Mouse (Mus musculus) midbrain, embryonic 12.5 days (tissue): ENCODE measurements around the gene Gipc3. TPM values are rescaled to one million over a fixed set of nuclear protein-coding genes. Genes with fewer than 3 reads are reported as not detected.
A peak's percentile ranks its signal among the peaks of the same experiment; 100 is the strongest.

Source experiments
- ATAC-seq: fragments of 200-750 bp; cut with Nextera tagmentation; 2 replicates; pipeline ENCODE4 v1.8.0; 2017; ENCODE audit warnings: low read depth, moderate TSS enrichment, moderate library complexity; ENCODE audit not compliant: low FRiP score
- H3K27ac ChIP-seq: fragments of 300-500 bp; sonication (generic); replicated peaks from 2 replicates; pipeline ENCODE4 v1.5.1; 2016; ENCODE audit warnings: mild to moderate bottlenecking
- H3K27me3 ChIP-seq: fragments of 300-500 bp; sonication (generic); 2 replicates; pipeline ENCODE4 v1.6.1; 2016; ENCODE audit warnings: mild to moderate bottlenecking
- H3K36me3 ChIP-seq: fragments of 300-500 bp; sonication (generic); 2 replicates; pipeline ENCODE4 v1.6.1; 2016
- H3K4me1 ChIP-seq: fragments of 300-500 bp; sonication (generic); 2 replicates; pipeline ENCODE4 v1.6.1; 2016
- H3K4me2 ChIP-seq: fragments of 300-500 bp; sonication (generic); replicated peaks from 2 replicates; pipeline ENCODE4 v1.6.1; 2016; ENCODE audit warnings: mild to moderate bottlenecking, moderate library complexity
- H3K4me3 ChIP-seq: fragments of 300-500 bp; sonication (generic); 2 replicates; pipeline ENCODE4 v1.5.1; 2016; ENCODE audit warnings: mild to moderate bottlenecking
- H3K9ac ChIP-seq: fragments of 300-500 bp; sonication (generic); replicated peaks from 2 replicates; pipeline ENCODE4 v1.6.1; 2016; ENCODE audit warnings: mild to moderate bottlenecking, moderate library complexity
- H3K9me3 ChIP-seq: fragments of 300-500 bp; sonication (generic); 2 replicates; pipeline ENCODE4 v1.6.1; 2016; ENCODE audit warnings: mild to moderate bottlenecking
- WGBS: fragments of 180-500 bp; shearing (Covaris S2); methylation state at CpG from one replicate; pipeline ENCODE4 v1.1.7; 2016; 5-methylcytosine and 5-hydroxymethylcytosine counted together
- polyA plus RNA-seq: library from polyadenylated mRNA; unstranded; fragments of >200 nt; fragmentation: Nextera tagmentation; extraction: Ambion mirVana; gene quantifications from 2 replicates; pipeline ENCODE4 v1.2.1, GENCODE M21; 2016

Gipc3 gene
- polyA plus RNA-seq, 1 experiment from 2014 or later: not detected

DNA sequence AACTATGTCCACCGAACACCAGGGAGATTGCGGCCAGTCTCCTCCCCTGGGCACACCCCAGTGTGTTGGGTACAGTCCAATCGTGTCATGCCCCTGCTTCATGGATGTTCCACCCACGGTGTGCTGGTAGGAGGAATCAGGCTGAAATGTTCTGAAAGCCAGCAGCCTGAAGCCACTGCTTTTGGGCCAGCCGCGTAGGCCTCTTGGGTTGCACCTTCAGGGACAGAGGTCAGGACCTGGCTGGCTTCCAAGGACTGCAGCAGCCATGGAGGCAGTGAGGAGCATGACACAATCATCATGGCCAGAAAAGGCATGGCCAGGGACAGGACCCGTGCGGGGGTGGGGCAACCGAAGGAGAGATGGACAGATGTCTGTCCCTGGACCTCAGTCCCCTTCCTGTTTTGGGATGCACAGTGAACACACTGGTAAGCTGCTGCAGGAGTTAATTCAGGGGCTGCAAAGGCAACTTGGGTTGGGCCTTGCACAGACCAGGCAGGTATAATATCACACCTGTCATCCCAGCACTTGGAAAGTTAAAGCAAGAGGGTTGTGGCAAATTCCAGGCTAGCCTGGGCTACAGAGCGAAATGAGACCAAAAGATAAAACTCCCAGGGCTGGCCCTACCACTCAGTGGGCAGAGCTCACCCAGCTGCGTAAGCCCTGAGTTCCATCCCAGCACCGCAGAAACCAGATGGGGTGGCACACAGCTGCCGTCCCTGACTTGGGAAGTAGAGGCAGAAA is 24.3 kb downstream of the Gipc3 start:
- Histone ChIP-seq H3K4me3 (peak overlapping the region; percentile 96; the same call in 1 of the 2 replicates), H3K4me1 (peaks cover 38% of the 10 kb centered on the region), H3K27me3 (peaks cover 11% of the 10 kb centered on the region), H3K4me2 (peak overlapping the region; percentile 70), H3K27ac (no peak overlapping the region; the same call in 1 of the 2 replicates), H3K9me3 (no peaks in the 10 kb centered on the region), H3K9ac (peak overlapping the region; percentile 61; the same call in 1 of the 2 replicates), H3K36me3 (peaks cover 64% of the 10 kb centered on the region)
- no peak for ATAC-seq
- WGBS: 94% methylated on average over 13 of the region's 13 CpGs

- peak overlapping the region; percentile 29 for H3K4me2 ChIP-seq
- 12% methylated on average over 19 of the region's 20 CpGs for WGBS
- H3K36me3 ChIP-seq: peaks cover 64% of the 10 kb centered on the region
- no peak overlapping the region for H3K27ac ChIP-seq
- no peaks in the 10 kb centered on the region for H3K9me3 ChIP-seq
- H3K27me3 ChIP-seq: peaks cover 11% of the 10 kb centered on the region
- no peak overlapping the region for H3K4me3 ChIP-seq
- H3K4me1 ChIP-seq: peaks cover 35% of the 10 kb centered on the region
- no peak for ATAC-seq
- peak overlapping the region; percentile 46 for H3K9ac ChIP-seq
These were observed 25.8 kb downstream of the Gipc3 start for GRCm38 (mm10) chr10:81317273-81317672.

- H3K36me3 ChIP-seq: peaks cover 71% of the 10 kb centered on the region
- WGBS: 33% methylated on average over 15 of the region's 16 CpGs
- no peak for ATAC-seq
- H3K27me3 ChIP-seq: peaks cover 11% of the 10 kb centered on the region
- peak overlapping the region; percentile 46 for H3K9ac ChIP-seq
- peaks cover 27% of the 10 kb centered on the region for H3K4me1 ChIP-seq
- H3K27ac ChIP-seq: 0 out of 2 replicates have a peak overlapping the region, but pooled peaks have one; percentile 3
- no peaks in the 10 kb centered on the region for H3K9me3 ChIP-seq
- peak overlapping the region; percentile 29 for H3K4me2 ChIP-seq
- H3K4me3 ChIP-seq: no peak overlapping the region
These were observed 26.6 kb downstream of the Gipc3 start for GRCm38 (mm10) chr10:81316338-81317060.

GRCm38 (mm10) chr10:81315587-81315986 is 27.5 kb downstream of the Gipc3 start:
- no peak overlapping the region for H3K27ac ChIP-seq
- ATAC-seq: no peak
- H3K36me3 ChIP-seq: peaks cover 80% of the 10 kb centered on the region
- H3K9ac ChIP-seq: no peak overlapping the region
- peaks cover 11% of the 10 kb centered on the region for H3K27me3 ChIP-seq
- H3K4me1 ChIP-seq: peaks cover 26% of the 10 kb centered on the region
- H3K4me2 ChIP-seq: no peak overlapping the region
- H3K9me3 ChIP-seq: no peaks in the 10 kb centered on the region
- no peak overlapping the region for H3K4me3 ChIP-seq
- 88% methylated on average over 16 of the region's 16 CpGs for WGBS

GRCm38 (mm10) chr10:81314201-81314600 is 28.9 kb downstream of the Gipc3 start:
- Histone ChIP-seq H3K27me3 (peaks cover 11% of the 10 kb centered on the region), H3K4me2 (no peak overlapping the region), H3K9ac (no peak overlapping the region), H3K27ac (no peak overlapping the region), H3K9me3 (no peaks in the 10 kb centered on the region), H3K4me1 (peaks cover 18% of the 10 kb centered on the region), H3K36me3 (peaks cover 94% of the 10 kb centered on the region), H3K4me3 (no peak overlapping the region)
- WGBS: 81% methylated on average over 7 of the region's 7 CpGs
- ATAC-seq: no peak

DNA sequence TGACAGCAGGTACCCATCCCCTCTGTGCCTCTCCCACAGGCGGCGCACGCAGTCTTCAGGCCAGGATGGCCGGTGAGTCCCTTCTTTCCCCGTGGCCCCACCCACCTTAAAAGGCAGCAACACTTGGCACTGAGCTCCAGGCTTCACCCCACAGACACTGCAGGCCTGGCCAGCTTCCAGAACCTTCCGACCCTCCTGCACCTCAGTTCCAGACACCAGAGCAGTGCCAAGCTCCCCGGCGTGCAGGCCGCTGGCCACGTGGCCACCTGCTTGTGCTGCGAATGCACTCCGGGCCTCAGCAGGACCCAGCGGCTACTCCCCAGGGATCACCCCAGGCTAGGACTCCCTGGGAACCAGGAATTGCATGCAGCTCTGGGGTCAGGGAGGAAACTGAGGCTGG is 29.5 kb downstream of the Gipc3 start:
- Histone ChIP-seq H3K9ac (no peak overlapping the region), H3K4me1 (peaks cover 12% of the 10 kb centered on the region), H3K27ac (no peak overlapping the region), H3K4me3 (no peak overlapping the region), H3K36me3 (peaks cover 98% of the 10 kb centered on the region), H3K4me2 (no peak overlapping the region), H3K27me3 (peaks cover 11% of the 10 kb centered on the region), H3K9me3 (no peaks in the 10 kb centered on the region)
- ATAC-seq: no peak
- WGBS: 96% methylated on average over 13 of the region's 13 CpGs

DNA sequence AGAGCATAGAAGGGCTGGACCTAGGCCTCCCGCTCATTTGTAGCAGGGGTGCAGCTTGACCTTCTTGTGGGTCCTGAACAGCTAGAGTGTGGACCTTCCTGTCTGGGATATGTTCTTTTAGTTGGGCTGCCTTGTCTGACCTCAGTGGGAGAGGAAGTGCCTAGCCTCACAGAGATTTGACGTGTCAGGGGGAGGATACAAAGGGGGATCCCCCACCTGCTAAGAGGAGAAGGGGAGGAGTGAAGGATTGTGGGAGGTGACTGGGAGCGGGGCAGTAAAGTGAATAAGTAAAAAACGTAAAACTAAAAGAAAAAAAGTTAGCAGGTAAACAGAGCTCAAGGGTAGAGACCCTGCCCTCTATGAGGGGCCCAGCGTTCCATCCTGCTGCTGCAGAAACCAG is 33.5 kb downstream of the Gipc3 start:
- Histone ChIP-seq H3K4me1 (0 out of 2 replicates have a peak, but pooled peaks cover 2% of the 10 kb centered on the region), H3K9me3 (no peaks in the 10 kb centered on the region), H3K9ac (no peak overlapping the region), H3K4me3 (no peak overlapping the region), H3K4me2 (no peak overlapping the region), H3K27ac (no peak overlapping the region), H3K27me3 (no peaks in the 10 kb centered on the region), H3K36me3 (peaks cover 90% of the 10 kb centered on the region)
- WGBS: 92% methylated on average over 5 of the region's 5 CpGs
- no peak for ATAC-seq

DNA sequence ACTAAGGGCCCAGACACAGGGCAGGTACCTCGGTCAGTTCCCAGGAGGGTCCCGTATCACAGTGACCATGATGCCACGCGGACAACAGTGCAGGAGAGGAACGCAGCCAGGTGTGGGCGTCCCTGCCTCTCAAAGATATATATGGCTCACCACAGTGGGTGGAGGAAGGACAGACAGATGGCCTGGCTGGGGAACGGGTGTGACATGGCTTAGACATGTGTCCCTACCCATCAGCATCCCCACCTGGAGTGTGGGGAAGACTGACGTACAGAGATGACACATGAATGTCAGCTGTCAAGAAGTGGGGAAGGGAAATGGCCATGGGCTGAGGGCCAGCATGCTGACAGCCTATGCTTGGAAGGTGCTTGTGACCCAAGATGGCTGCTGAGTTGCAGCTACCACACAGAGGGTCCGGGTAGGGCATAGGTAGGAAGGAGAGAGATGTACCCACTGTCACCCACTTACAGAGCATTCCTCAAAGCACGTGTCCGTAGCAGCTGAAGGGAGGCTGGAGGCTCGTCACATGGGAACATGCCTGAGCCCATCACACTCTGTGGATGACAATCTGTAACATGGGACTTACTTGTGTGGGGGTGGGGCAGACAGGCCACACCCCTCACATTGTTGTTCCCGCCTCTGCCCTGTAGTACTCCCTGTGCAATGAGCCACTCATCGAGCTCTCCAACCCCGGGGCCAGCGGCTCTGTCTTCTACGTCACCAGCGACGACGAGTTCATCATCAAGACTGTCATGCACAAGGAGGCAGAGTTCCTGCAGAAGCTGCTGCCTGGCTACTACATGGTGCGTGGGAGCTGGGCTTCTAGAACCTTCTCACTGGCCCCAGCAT is 36.0 kb downstream of the Gipc3 start:
- no peak for ATAC-seq
- H3K4me2 ChIP-seq: no peak overlapping the region
- peaks cover 17% of the 10 kb centered on the region; the same call in 1 of the 2 replicates for H3K4me1 ChIP-seq
- H3K9me3 ChIP-seq: no peaks in the 10 kb centered on the region
- peaks cover 65% of the 10 kb centered on the region for H3K36me3 ChIP-seq
- 94% methylated on average over 21 of the region's 21 CpGs for WGBS
- no peak overlapping the region for H3K4me3 ChIP-seq
- no peak overlapping the region for H3K27ac ChIP-seq
- H3K9ac ChIP-seq: no peak overlapping the region
- H3K27me3 ChIP-seq: no peaks in the 10 kb centered on the region

GRCm38 (mm10) chr10:81306173-81306668 is 36.8 kb downstream of the Gipc3 start:
- Histone ChIP-seq H3K9me3 (no peaks in the 10 kb centered on the region), H3K4me1 (peaks cover 20% of the 10 kb centered on the region; the same call in 1 of the 2 replicates), H3K36me3 (peaks cover 57% of the 10 kb centered on the region), H3K9ac (no peak overlapping the region), H3K4me3 (no peak overlapping the region), H3K27me3 (no peaks in the 10 kb centered on the region), H3K4me2 (no peak overlapping the region), H3K27ac (no peak overlapping the region)
- 98% methylated on average over 12 of the region's 12 CpGs for WGBS
- no peak for ATAC-seq

GRCm38 (mm10) chr10:81305663-81306062 is 37.4 kb downstream of the Gipc3 start:
- Histone ChIP-seq H3K27me3 (no peaks in the 10 kb centered on the region), H3K27ac (no peak overlapping the region), H3K36me3 (peaks cover 51% of the 10 kb centered on the region), H3K9me3 (no peaks in the 10 kb centered on the region), H3K4me2 (no peak overlapping the region), H3K9ac (no peak overlapping the region), H3K4me1 (peaks cover 23% of the 10 kb centered on the region; the same call in 1 of the 2 replicates), H3K4me3 (no peak overlapping the region)
- ATAC-seq: 0 out of 2 replicates have a peak, but pooled peaks have one; percentile 24
- WGBS: 92% methylated on average over 14 of the region's 14 CpGs

- Histone ChIP-seq H3K4me1 (peaks cover 23% of the 10 kb centered on the region; the same call in 1 of the 2 replicates), H3K36me3 (peaks cover 42% of the 10 kb centered on the region), H3K4me3 (no peak overlapping the region), H3K9ac (no peak overlapping the region), H3K9me3 (no peaks in the 10 kb centered on the region), H3K4me2 (no peak overlapping the region), H3K27me3 (no peaks in the 10 kb centered on the region), H3K27ac (no peak overlapping the region)
- WGBS: 14% methylated on average over 5 of the region's 9 CpGs
- ATAC-seq: no peak
These were observed 38.3 kb downstream of the Gipc3 start for GRCm38 (mm10) chr10:81304597-81305238.
